In genomic region chr2:49571159-49571920, GRCm38 (mm10) we compare ENCODE assay signal across 9 mouse cellular contexts. TPM values are rescaled to one million over a fixed set of nuclear protein-coding genes. Genes with fewer than 3 reads are reported as not detected.
DNase-seq lines count a peak whose midpoint lies in the region; ATAC-seq lines count a peak whose summit lies in the region.
"Had no signal": no experiment of that assay in that cellular context is flagged by ENCODE, and none has a peak within 500 bp of the region (broad histone marks: within the 10 kb centered on the region; RNA-seq: fewer than 3 reads in every experiment).

No protein-coding gene starts in this region.

- no peak overlapping the region for H3K27ac ChIP-seq in embryonic facial prominence, embryonic 15.5 days (replicated peaks)
- H3K27ac ChIP-seq: lung, embryonic 15.5 days had no signal

- peak; percentile 43 for DNase-seq in cerebellum, adult 9-11 months
- DNase-seq in cerebellum, postnatal 25 days = no peak
- DNase-seq in 3134 (ENCODE audit: extremely low read depth, insufficient read length, low spot score) = peak; percentile 39
- DNase-seq in kidney, postnatal 36 days = peak; percentile 20 to 27
- DNase-seq in urinary bladder, postnatal 25 days (ENCODE audit: low spot score) = no peak
- no peak for DNase-seq in spleen, postnatal 10 days (ENCODE audit: low spot score in 2 of 2)
- DNase-seq in gastrocnemius, adult 8-10 months (ENCODE audit: low spot score in 2 of 2) = no peak

- no peaks in the 10 kb centered on the region for H3K36me3 ChIP-seq in embryonic facial prominence, embryonic 15.5 days
- H3K36me3 ChIP-seq: lung, embryonic 15.5 days had no signal

- H3K9me3 ChIP-seq in embryonic facial prominence, embryonic 15.5 days (replicated peaks) = no peaks in the 10 kb centered on the region
- H3K9me3 ChIP-seq: lung, embryonic 15.5 days had no signal

- no peak overlapping the region for H3K4me3 ChIP-seq in embryonic facial prominence, embryonic 15.5 days (replicated peaks)
- H3K4me3 ChIP-seq: lung, embryonic 15.5 days had no signal

- H3K9ac ChIP-seq in embryonic facial prominence, embryonic 15.5 days = no peak overlapping the region
- H3K9ac ChIP-seq: lung, embryonic 15.5 days had no signal

- 68% methylated on average over 11 of the region's 11 CpGs for WGBS in embryonic facial prominence, embryonic 15.5 days

- H3K4me2 ChIP-seq in embryonic facial prominence, embryonic 15.5 days (replicated peaks) = 0 out of 2 replicates have a peak overlapping the region, but pooled peaks have one; percentile 24
- H3K4me2 ChIP-seq: lung, embryonic 15.5 days had no signal

- ATAC-seq in embryonic facial prominence, embryonic 15.5 days (ENCODE audit: insufficient number of reproducible peaks, low FRiP score, low TSS enrichment, low read depth) = no peak

- H3K4me1 ChIP-seq in embryonic facial prominence, embryonic 15.5 days = peaks cover 34% of the 10 kb centered on the region
- H3K4me1 ChIP-seq: lung, embryonic 15.5 days had no signal

- no peaks in the 10 kb centered on the region for H3K27me3 ChIP-seq in embryonic facial prominence, embryonic 15.5 days
- H3K27me3 ChIP-seq: lung, embryonic 15.5 days had no signal

RNA-seq across cellular contexts. Expression of gene Kif5c, which starts 47.8 kb away (rescaled TPM):
- 6.2 and 6.5 TPM in 2 replicates for polyA plus RNA-seq in embryonic facial prominence, embryonic 15.5 days (2015; fragmentation: Nextera tagmentation; extraction: Ambion mirVana)
- 1 to 10 TPM in 1 of 4 experiments, under 1 TPM in 3; 0.24 to 2.2 (median 0.90) TPM for total RNA-seq in gastrocnemius, adult 8-10 months (2022)

Comparison
In these comparisons a context has a peak if more than half of its experiments do, and no peak if none do; other contexts are left out.
1. DNase-seq: peak in cerebellum, adult 9-11 months (single experiment), 3134 (single experiment) and kidney, postnatal 36 days (2 of 2); none in cerebellum, postnatal 25 days (0 of 2), urinary bladder, postnatal 25 days (single experiment), spleen, postnatal 10 days (0 of 2) and gastrocnemius, adult 8-10 months (0 of 2).